In the genomic region with DNA sequence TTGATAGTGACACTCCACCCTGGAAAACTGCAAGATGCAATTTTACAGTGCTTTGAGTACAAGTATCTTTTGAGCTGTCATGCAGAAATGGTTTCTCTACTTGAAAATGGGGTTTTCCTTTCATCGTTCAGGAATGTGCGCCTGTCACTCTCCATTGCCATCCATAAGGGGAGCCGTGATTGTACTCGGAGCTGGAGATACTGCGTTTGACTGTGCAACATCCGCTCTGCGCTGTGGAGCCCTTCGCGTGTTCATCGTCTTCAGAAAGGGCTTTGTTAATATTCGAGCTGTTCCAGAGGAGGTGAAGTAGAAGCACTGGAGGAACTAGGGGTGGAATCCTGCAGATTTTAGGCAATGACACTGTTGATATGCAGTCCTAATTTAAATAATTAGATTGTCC, we compare ENCODE assay signal across 25 mouse cellular contexts.
DNase-seq lines count a peak whose midpoint lies in the region; ATAC-seq and TF ChIP-seq lines count a peak whose summit lies in the region.
"Had no signal": no experiment of that assay in that cellular context is flagged by ENCODE, and none has a peak within 500 bp of the region (broad histone marks: within the 10 kb centered on the region; RNA-seq: fewer than 3 reads in every experiment).

No protein-coding gene starts in this region.

- no peak overlapping the region for H3K9ac ChIP-seq in forebrain, embryonic 13.5 days
- H3K9ac ChIP-seq in midbrain, embryonic 13.5 days (replicated peaks), result no peak overlapping the region
- H3K9ac ChIP-seq in forebrain, postnatal 0 days, result no peak overlapping the region
- H3K9ac ChIP-seq: embryonic facial prominence, embryonic 15.5 days; hindbrain, embryonic 14.5 days had no signal

- DNase-seq in forebrain, embryonic 10.5 days (ENCODE audit: extremely low spot score, low spot score), result no peak
- no peak for DNase-seq in midbrain, embryonic 10.5 days (ENCODE audit: low spot score)
- DNase-seq in forebrain, postnatal 0 days, result peak; percentile 30
- peak; percentile 42 for DNase-seq in retina, embryonic 14.5 days (ENCODE audit: low spot score)
- DNase-seq in frontal cortex, postnatal 36 days (ENCODE audit: low spot score in 2 of 2), result no peak
- no peak for DNase-seq in spleen, postnatal 10 days (ENCODE audit: low spot score in 2 of 2)
- DNase-seq: adrenal gland, adult 2 months; adrenal gland, postnatal 25 days; cerebellum, adult 2 months; cerebellum, postnatal 14 days; embryo, embryonic 11 days; gastrocnemius, postnatal 36 days; heart, adult 11 months; heart, postnatal 10 days; heart, postnatal 4 days had no signal

- TF ChIP-seq CTCF in forebrain, postnatal 0 days (IDR thresholded peaks at IDR 0.05; ENCODE audit: low read depth), result no peak

- H3K4me3 ChIP-seq in forebrain, embryonic 13.5 days, result no peak overlapping the region
- H3K4me3 ChIP-seq in forebrain, embryonic 10.5 days, result no peak overlapping the region
- no peak overlapping the region for H3K4me3 ChIP-seq in midbrain, embryonic 13.5 days (replicated peaks)
- H3K4me3 ChIP-seq in midbrain, embryonic 10.5 days, result no peak overlapping the region
- no peak overlapping the region for H3K4me3 ChIP-seq in forebrain, postnatal 0 days (ENCODE audit: low read depth, low read length)
- H3K4me3 ChIP-seq: embryonic facial prominence, embryonic 15.5 days; erythroblast, embryonic 14.5 days; heart, embryonic 10.5 days had no signal

- H3K9me3 ChIP-seq in forebrain, embryonic 13.5 days (replicated peaks), result no peaks in the 10 kb centered on the region
- no peaks in the 10 kb centered on the region for H3K9me3 ChIP-seq in forebrain, embryonic 10.5 days
- no peaks in the 10 kb centered on the region for H3K9me3 ChIP-seq in midbrain, embryonic 13.5 days
- H3K9me3 ChIP-seq in midbrain, embryonic 10.5 days (replicated peaks), result no peaks in the 10 kb centered on the region
- H3K9me3 ChIP-seq in forebrain, postnatal 0 days (ENCODE audit: low read length), result no peaks in the 10 kb centered on the region
- H3K9me3 ChIP-seq: embryonic facial prominence, embryonic 15.5 days; heart, embryonic 10.5 days had no signal

- H3K4me1 ChIP-seq in forebrain, embryonic 13.5 days, result no peaks in the 10 kb centered on the region
- no peaks in the 10 kb centered on the region for H3K4me1 ChIP-seq in forebrain, embryonic 10.5 days
- H3K4me1 ChIP-seq in midbrain, embryonic 13.5 days (replicated peaks), result 0 out of 2 replicates have a peak, but pooled peaks cover 2% of the 10 kb centered on the region
- no peaks in the 10 kb centered on the region for H3K4me1 ChIP-seq in midbrain, embryonic 10.5 days
- H3K4me1 ChIP-seq in forebrain, postnatal 0 days (ENCODE audit: insufficient read depth), result no peaks in the 10 kb centered on the region
- H3K4me1 ChIP-seq: embryonic facial prominence, embryonic 15.5 days; heart, embryonic 10.5 days had no signal

- no peaks in the 10 kb centered on the region for H3K27me3 ChIP-seq in forebrain, embryonic 13.5 days
- no peaks in the 10 kb centered on the region for H3K27me3 ChIP-seq in forebrain, embryonic 10.5 days (ENCODE audit: poor library complexity, severe bottlenecking)
- H3K27me3 ChIP-seq in midbrain, embryonic 13.5 days, result no peaks in the 10 kb centered on the region
- H3K27me3 ChIP-seq in midbrain, embryonic 10.5 days (ENCODE audit: low read depth, poor library complexity, severe bottlenecking), result no peaks in the 10 kb centered on the region
- H3K27me3 ChIP-seq in forebrain, postnatal 0 days (ENCODE audit: insufficient read depth, low read length), result no peaks in the 10 kb centered on the region
- H3K27me3 ChIP-seq: embryonic facial prominence, embryonic 15.5 days; Patski had no signal

- H3K4me2 ChIP-seq in forebrain, embryonic 13.5 days, result no peak overlapping the region
- H3K4me2 ChIP-seq in midbrain, embryonic 13.5 days (replicated peaks), result no peak overlapping the region
- no peak overlapping the region; the same call in 1 of the 2 replicates for H3K4me2 ChIP-seq in forebrain, postnatal 0 days (ENCODE audit: low read depth)
- H3K4me2 ChIP-seq: embryonic facial prominence, embryonic 15.5 days; hindbrain, embryonic 14.5 days had no signal

- H3K27ac ChIP-seq in forebrain, embryonic 13.5 days, result no peak overlapping the region
- no peak overlapping the region for H3K27ac ChIP-seq in forebrain, embryonic 10.5 days
- no peak overlapping the region for H3K27ac ChIP-seq in midbrain, embryonic 13.5 days
- no peak overlapping the region for H3K27ac ChIP-seq in midbrain, embryonic 10.5 days (replicated peaks)
- H3K27ac ChIP-seq in forebrain, postnatal 0 days (ENCODE audit: low read depth, low read length), result no peak overlapping the region
- H3K27ac ChIP-seq: embryonic facial prominence, embryonic 15.5 days; heart, embryonic 10.5 days; hindbrain, embryonic 14.5 days had no signal

- ATAC-seq in forebrain, embryonic 13.5 days, result 0 out of 2 replicates have a peak, but pooled peaks have one; percentile 58
- 0 out of 2 replicates have a peak, but pooled peaks have one; percentile 56 for ATAC-seq in midbrain, embryonic 13.5 days
- peak; percentile 43; the same call in 1 of the 2 replicates for ATAC-seq in forebrain, postnatal 0 days
- ATAC-seq: activated CD4-positive, CD25-positive, alpha-beta regulatory T cell, adult 4 months; inflammation-experienced regulatory T-cells, adult 6 months; intestine, postnatal 0 days; Patski had no signal

- no peaks in the 10 kb centered on the region for H3K36me3 ChIP-seq in forebrain, embryonic 13.5 days (ENCODE audit: poor library complexity, severe bottlenecking)
- H3K36me3 ChIP-seq in forebrain, embryonic 10.5 days (replicated peaks), result no peaks in the 10 kb centered on the region
- H3K36me3 ChIP-seq in midbrain, embryonic 13.5 days, result no peaks in the 10 kb centered on the region
- no peaks in the 10 kb centered on the region for H3K36me3 ChIP-seq in midbrain, embryonic 10.5 days
- H3K36me3 ChIP-seq in forebrain, postnatal 0 days (ENCODE audit: insufficient read depth), result no peaks in the 10 kb centered on the region
- H3K36me3 ChIP-seq: embryonic facial prominence, embryonic 15.5 days; heart, embryonic 10.5 days had no signal

- 81% methylated on average over 11 of the region's 11 CpGs for WGBS in forebrain, embryonic 13.5 days
- 92% methylated on average over 11 of the region's 11 CpGs for WGBS in forebrain, embryonic 10.5 days
- 68% methylated on average over 11 of the region's 11 CpGs for WGBS in midbrain, embryonic 13.5 days
- 89% methylated on average over 11 of the region's 11 CpGs for WGBS in midbrain, embryonic 10.5 days
- WGBS in forebrain, postnatal 0 days, result 77% methylated on average over 11 of the region's 11 CpGs

Comparison
In these comparisons a context has a peak if more than half of its experiments do, and no peak if none do; other contexts are left out.
1. DNase-seq: peak in forebrain, postnatal 0 days (single experiment) and retina, embryonic 14.5 days (single experiment); none in forebrain, embryonic 10.5 days (single experiment), midbrain, embryonic 10.5 days (single experiment), frontal cortex, postnatal 36 days (0 of 2) and spleen, postnatal 10 days (0 of 2).
2. Peak in every context shown above with its lines, with median percentiles within 50 percentile points of each other: ATAC-seq.